Mouse (Mus musculus) layer of hippocampus, adult 2 months (tissue): Measurements from ENCODE around the gene Vsig10. TPM values are rescaled to one million over a fixed set of nuclear protein-coding genes. Genes with fewer than 3 reads are reported as not detected.
"Not testable (repeated sequence)": the region's sequence is repeated elsewhere in the genome, so short reads cannot be mapped to it uniquely, and the experiment has no call there.

Experiments
- DNase-seq, 2 experiments: peaks; one replicate each; pipeline ENCODE4 v3.0.0; 2022; ENCODE audit warnings: low spot score in 2 of 2
- H3K27ac ChIP-seq: fragments of 200-600 bp; 2 replicates; pipeline ENCODE4 v1.8.1; 2022
- H3K4me3 ChIP-seq: fragments of 200-600 bp; 2 replicates; pipeline ENCODE4 v1.8.1; 2022; ENCODE audit warnings: mild to moderate bottlenecking
- CTCF ChIP-seq: fragments of 200-600 bp; conservative IDR thresholded peaks from 2 replicates; pipeline ENCODE4 v1.8.1; 2022; ENCODE audit warnings: antibody characterized with exemption, mild to moderate bottlenecking, moderate library complexity
- total RNA-seq, 2 experiments: library from RNA; stranded (reverse); gene quantifications; 2 replicates each; pipeline ENCODE4 v1.2.3; 2021

Gene Vsig10
- total RNA-seq, 2 experiments from 2014 or later: 1.5 to 2.1 TPM

GRCm38 (mm10) chr5:117286831-117287822 lies 31.8 kb upstream of the Vsig10 start, which contains the start of gene Pebp1:
Gene Pebp1, minus strand, starts transcription at chr5:117287625.
- Histone ChIP-seq H3K4me3 (peak within 1 kb of the TSS; percentile 83), H3K27ac (peak within 1 kb of the TSS; percentile 86)
- DNase-seq: peak; percentile 93 to 95
- TF ChIP-seq CTCF: peak; percentile 55

GRCm38 (mm10) chr5:117289646-117290045 lies 29.2 kb upstream of the Vsig10 start:
- no peak overlapping the region for H3K27ac ChIP-seq
- TF ChIP-seq CTCF: no peak
- DNase-seq: no peak
- H3K4me3 ChIP-seq: no peak overlapping the region

- TF ChIP-seq CTCF: peak; percentile 52
- no peak for DNase-seq
- H3K27ac ChIP-seq: no peak overlapping the region
- no peak overlapping the region for H3K4me3 ChIP-seq
Measured at GRCm38 (mm10) chr5:117290081-117290480, 28.8 kb upstream of the Vsig10 start.

GRCm38 (mm10) chr5:117291312-117291711 lies 27.6 kb upstream of the Vsig10 start:
- peak; percentile 44 for TF ChIP-seq CTCF
- no peak overlapping the region for H3K4me3 ChIP-seq

GRCm38 (mm10) chr5:117292547-117292946 lies 26.3 kb upstream of the Vsig10 start:
- no peak for DNase-seq
- no peak overlapping the region for H3K4me3 ChIP-seq
- TF ChIP-seq CTCF: no peak
- no peak overlapping the region for H3K27ac ChIP-seq

More at GRCm38 (mm10) chr5:117291312-117291711, 27.6 kb upstream of the Vsig10 start:
- no peak for DNase-seq
- H3K27ac ChIP-seq: no peak overlapping the region

GRCm38 (mm10) chr5:117293776-117294175 lies 25.1 kb upstream of the Vsig10 start:
- DNase-seq, H3K27ac ChIP-seq, H3K4me3 ChIP-seq: not testable (repeated sequence)

- TF ChIP-seq CTCF: no peak
- H3K27ac ChIP-seq: no peak overlapping the region
- H3K4me3 ChIP-seq: no peak overlapping the region
- DNase-seq: no peak
Measured at GRCm38 (mm10) chr5:117295011-117295410, 23.9 kb upstream of the Vsig10 start.

GRCm38 (mm10) chr5:117302899-117303298 lies 16.0 kb upstream of the Vsig10 start:
- Histone ChIP-seq H3K27ac (no peak overlapping the region), H3K4me3 (no peak overlapping the region)
- no peak for DNase-seq
- TF ChIP-seq CTCF: no peak

GRCm38 (mm10) chr5:117303691-117304579 lies 14.9 kb upstream of the Vsig10 start:
- no peak overlapping the region for H3K4me3 ChIP-seq
- no peak overlapping the region for H3K27ac ChIP-seq
- TF ChIP-seq CTCF: no peak
- no peak for DNase-seq

GRCm38 (mm10) chr5:117304947-117305346 lies 13.9 kb upstream of the Vsig10 start:
- peak; percentile 56 to 83 for DNase-seq
- TF ChIP-seq CTCF: peak; percentile 83
- H3K27ac ChIP-seq: no peak overlapping the region
- no peak overlapping the region for H3K4me3 ChIP-seq

- Histone ChIP-seq H3K27ac (no peak overlapping the region), H3K4me3 (no peak overlapping the region)
- no peak for DNase-seq
- TF ChIP-seq CTCF: no peak
Measured at GRCm38 (mm10) chr5:117305754-117306153, 13.1 kb upstream of the Vsig10 start.

GRCm38 (mm10) chr5:117306826-117307225 lies 12.1 kb upstream of the Vsig10 start:
- peak; percentile 53 for TF ChIP-seq CTCF
- no peak for DNase-seq
- no peak overlapping the region for H3K27ac ChIP-seq
- H3K4me3 ChIP-seq: no peak overlapping the region

- Histone ChIP-seq H3K27ac (no peak overlapping the region), H3K4me3 (peak overlapping the region; percentile 30; the same call in 1 of the 2 replicates)
- DNase-seq: peak; percentile 43 to 63
- TF ChIP-seq CTCF: peak; percentile 94
Measured at GRCm38 (mm10) chr5:117307699-117308098, 11.2 kb upstream of the Vsig10 start.
